In genomic region chr5:113357186-113357585, GRCm38 (mm10) we compare ENCODE assay signal across 25 mouse cellular contexts. TPM values are rescaled to one million over a fixed set of nuclear protein-coding genes. Genes with fewer than 3 reads are reported as not detected.
DNase-seq lines count a peak whose midpoint lies in the region; ATAC-seq and TF ChIP-seq lines count a peak whose summit lies in the region.
"Had no signal": no experiment of that assay in that cellular context is flagged by ENCODE, and none has a peak within 500 bp of the region (broad histone marks: within the 10 kb centered on the region; RNA-seq: fewer than 3 reads in every experiment).

Gene Aym1 (plus strand): TSS chr5:113357294.

- no peak within 1 kb of the TSS for H3K4me3 ChIP-seq in forebrain, embryonic 14.5 days (ENCODE audit: low read depth, low read length)
- no peak within 1 kb of the TSS for H3K4me3 ChIP-seq in forebrain, embryonic 15.5 days
- H3K4me3 ChIP-seq in midbrain, embryonic 13.5 days (replicated peaks) = no peak within 1 kb of the TSS
- no peak within 1 kb of the TSS for H3K4me3 ChIP-seq in midbrain, embryonic 10.5 days
- 0 out of 2 replicates have a peak within 1 kb of the TSS, but pooled peaks have one; percentile 10 for H3K4me3 ChIP-seq in ES-Bruce4 (ENCODE audit: low read depth, low read length)
- H3K4me3 ChIP-seq: forebrain, embryonic 12.5 days; heart, embryonic 13.5 days had no signal

- TF ChIP-seq EP300 in ES-Bruce4 (IDR thresholded peaks at IDR 0.05; ENCODE audit: insufficient read depth, low read depth, low read length) = no peak

- no peaks in the 10 kb centered on the region for H3K27me3 ChIP-seq in forebrain, embryonic 14.5 days (replicated peaks; ENCODE audit: control insufficient read depth, insufficient read depth, low read length)
- no peaks in the 10 kb centered on the region for H3K27me3 ChIP-seq in forebrain, embryonic 15.5 days
- H3K27me3 ChIP-seq in midbrain, embryonic 13.5 days = peaks cover 39% of the 10 kb centered on the region
- H3K27me3 ChIP-seq in midbrain, embryonic 10.5 days (ENCODE audit: low read depth, poor library complexity, severe bottlenecking) = peaks cover 61% of the 10 kb centered on the region
- no peaks in the 10 kb centered on the region for H3K27me3 ChIP-seq in ES-Bruce4 (ENCODE audit: control insufficient read depth, insufficient read depth, low read length, poor library complexity, severe bottlenecking)

- H3K4me1 ChIP-seq in forebrain, embryonic 14.5 days (ENCODE audit: control insufficient read depth, insufficient read depth, low read length) = peaks cover 9% of the 10 kb centered on the region
- H3K4me1 ChIP-seq in forebrain, embryonic 15.5 days = peaks cover 24% of the 10 kb centered on the region
- peaks cover 21% of the 10 kb centered on the region for H3K4me1 ChIP-seq in midbrain, embryonic 13.5 days (replicated peaks)
- H3K4me1 ChIP-seq in midbrain, embryonic 10.5 days = peaks cover 26% of the 10 kb centered on the region
- H3K4me1 ChIP-seq in ES-Bruce4 (ENCODE audit: control insufficient read depth, insufficient read depth, low read length) = peaks cover 7% of the 10 kb centered on the region
- H3K4me1 ChIP-seq: heart, embryonic 13.5 days had no signal

- DNase-seq in forebrain, embryonic 14.5 days (ENCODE audit: low spot score) = no peak
- no peak for DNase-seq in midbrain, embryonic 10.5 days (ENCODE audit: low spot score)
- DNase-seq in retina, postnatal 1 day = peak; percentile 66
- DNase-seq in retina, embryonic 14.5 days (ENCODE audit: low spot score) = no peak
- DNase-seq: adrenal gland, adult 2 months; adrenal gland, postnatal 25 days; cerebellum, adult 18-20 months; cerebellum, adult 9-11 months; cerebellum, postnatal 36 days; gastrocnemius, postnatal 25 days; heart, postnatal 36 days had no signal

- ATAC-seq in forebrain, embryonic 14.5 days = peak; percentile 54; the same call in 1 of the 2 replicates
- no peak for ATAC-seq in forebrain, embryonic 15.5 days (replicated peaks)
- ATAC-seq in midbrain, embryonic 13.5 days = 0 out of 2 replicates have a peak, but pooled peaks have one; percentile 35
- ATAC-seq in erythroid progenitor cell, adult 5-6 weeks (replicated peaks; ENCODE audit: low FRiP score, poor library complexity, severe bottlenecking) = no peak
- ATAC-seq: hindbrain, embryonic 16.5 days had no signal

- TF ChIP-seq CTCF in ES-Bruce4 (IDR thresholded peaks at IDR 0.05; ENCODE audit: low read depth, low read length) = no peak

- no peaks in the 10 kb centered on the region for H3K36me3 ChIP-seq in forebrain, embryonic 14.5 days (ENCODE audit: control insufficient read depth, insufficient read depth, low read length)
- H3K36me3 ChIP-seq in forebrain, embryonic 15.5 days = no peaks in the 10 kb centered on the region
- no peaks in the 10 kb centered on the region for H3K36me3 ChIP-seq in midbrain, embryonic 13.5 days
- no peaks in the 10 kb centered on the region for H3K36me3 ChIP-seq in midbrain, embryonic 10.5 days
- H3K36me3 ChIP-seq in ES-Bruce4 (ENCODE audit: control insufficient read depth, insufficient read depth, low read length, poor library complexity, severe bottlenecking) = no peaks in the 10 kb centered on the region
- H3K36me3 ChIP-seq: forebrain, embryonic 12.5 days; heart, embryonic 13.5 days had no signal

- no peak within 1 kb of the TSS for H3K4me2 ChIP-seq in forebrain, embryonic 14.5 days (ENCODE audit: low read length)
- no peak within 1 kb of the TSS for H3K4me2 ChIP-seq in forebrain, embryonic 15.5 days (replicated peaks)
- H3K4me2 ChIP-seq in midbrain, embryonic 13.5 days (replicated peaks) = no peak within 1 kb of the TSS
- H3K4me2 ChIP-seq: forebrain, embryonic 12.5 days; heart, embryonic 13.5 days had no signal

- no peak for TF ChIP-seq POLR2A in ES-Bruce4 (IDR thresholded peaks at IDR 0.05; ENCODE audit: insufficient read depth, low read length)

- 40% methylated on average over 3 of the region's 6 CpGs for WGBS in forebrain, embryonic 14.5 days
- 33% methylated on average over 2 of the region's 6 CpGs for WGBS in forebrain, embryonic 15.5 days
- WGBS in midbrain, embryonic 13.5 days = 33% methylated on average over 2 of the region's 6 CpGs
- 33% methylated on average over 4 of the region's 6 CpGs for WGBS in midbrain, embryonic 10.5 days

- H3K27ac ChIP-seq in forebrain, embryonic 14.5 days (ENCODE audit: low read depth, low read length) = peak within 1 kb of the TSS; percentile 23; the same call in 1 of the 2 replicates
- no peak within 1 kb of the TSS for H3K27ac ChIP-seq in forebrain, embryonic 15.5 days (replicated peaks)
- no peak within 1 kb of the TSS for H3K27ac ChIP-seq in midbrain, embryonic 13.5 days
- no peak within 1 kb of the TSS for H3K27ac ChIP-seq in midbrain, embryonic 10.5 days (replicated peaks)
- no peak within 1 kb of the TSS for H3K27ac ChIP-seq in ES-Bruce4 (ENCODE audit: insufficient read depth, low read length)
- H3K27ac ChIP-seq: forebrain, embryonic 12.5 days; heart, embryonic 13.5 days had no signal

- H3K9ac ChIP-seq in forebrain, embryonic 14.5 days (ENCODE audit: low read length) = no peak within 1 kb of the TSS
- H3K9ac ChIP-seq in forebrain, embryonic 15.5 days (replicated peaks) = no peak within 1 kb of the TSS
- no peak within 1 kb of the TSS for H3K9ac ChIP-seq in midbrain, embryonic 13.5 days (replicated peaks)
- H3K9ac ChIP-seq in ES-Bruce4 (ENCODE audit: low read depth, poor library complexity, severe bottlenecking) = no peak within 1 kb of the TSS
- H3K9ac ChIP-seq: forebrain, embryonic 12.5 days; heart, embryonic 13.5 days had no signal

- H3K9me3 ChIP-seq in forebrain, embryonic 14.5 days (replicated peaks; ENCODE audit: control insufficient read depth, low read length) = no peaks in the 10 kb centered on the region
- no peaks in the 10 kb centered on the region for H3K9me3 ChIP-seq in forebrain, embryonic 15.5 days
- H3K9me3 ChIP-seq in midbrain, embryonic 13.5 days = no peaks in the 10 kb centered on the region
- no peaks in the 10 kb centered on the region for H3K9me3 ChIP-seq in midbrain, embryonic 10.5 days (replicated peaks)
- H3K9me3 ChIP-seq in ES-Bruce4 (replicated peaks; ENCODE audit: control insufficient read depth, insufficient read depth, low read length, poor library complexity, severe bottlenecking) = no peaks in the 10 kb centered on the region
- H3K9me3 ChIP-seq: forebrain, embryonic 12.5 days; heart, embryonic 13.5 days had no signal

RNA-seq across cellular contexts. Expression of gene Aym1, which starts in this region (rescaled TPM):
- not detected in 2 replicates for polyA plus RNA-seq in forebrain, embryonic 14.5 days (2014; fragmentation: Nextera tagmentation; extraction: Ambion mirVana)
- not detected in 2 replicates for polyA plus RNA-seq in forebrain, embryonic 15.5 days (2015; fragmentation: Nextera tagmentation; extraction: Ambion mirVana)
- not detected in 2 replicates for polyA plus RNA-seq in midbrain, embryonic 13.5 days (2015; fragmentation: Nextera tagmentation; extraction: Ambion mirVana)
- polyA plus RNA-seq in midbrain, embryonic 10.5 days (2016; fragmentation: Nextera tagmentation; extraction: Ambion mirVana) = not detected in 2 replicates
- not detected in 2 replicates for polyA plus RNA-seq in ES-Bruce4 (2011; ENCODE audit: insufficient read depth, insufficient read length, low read depth, missing spikeins)
- total RNA-seq in erythroid progenitor cell, adult 5-6 weeks (2015; ENCODE audit: low replicate concordance) = not detected in 2 replicates
- total RNA-seq in erythroid progenitor cell, adult 5-6 weeks (2017; ENCODE audit: low replicate concordance) = not detected in 2 replicates
- total RNA-seq: adrenal gland, adult 2 months; adrenal gland, postnatal 25 days; ES-E14; gastrocnemius, adult 18-20 months; gastrocnemius, postnatal 25 days; granulocyte monocyte progenitor cell, adult 5-6 weeks; heart, postnatal 36 days had no signal
- polyA plus RNA-seq: adrenal gland, adult 2 months; C2C12; forebrain, embryonic 12.5 days; heart, embryonic 13.5 days; heart, postnatal 0 days; hindbrain, embryonic 11.5 days; hindbrain, embryonic 16.5 days; intestine, embryonic 14.5 days had no signal

Comparison
In these comparisons a context has a peak if more than half of its experiments do, and no peak if none do; other contexts are left out.
1. Peak in ATAC-seq and H3K27ac ChIP-seq in forebrain, embryonic 14.5 days; RNA of the gene not detected or under 1 TPM.
2. Peak in ATAC-seq in midbrain, embryonic 13.5 days; RNA of the gene not detected or under 1 TPM.